8 mouse cellular contexts compared by ENCODE assay signal in genomic region chr6:119107856-119108465, GRCm38 (mm10).
DNase-seq lines count a peak whose midpoint lies in the region; ATAC-seq and TF ChIP-seq lines count a peak whose summit lies in the region.

No protein-coding gene starts in this region.

- no peak for TF ChIP-seq POLR2A in lung, adult 2 months (IDR thresholded peaks at IDR 0.05; ENCODE audit: borderline replicate concordance, extremely low read depth, low read depth, low read length)
- 0 out of 2 replicates have a peak, but pooled peaks have one; percentile 26 for TF ChIP-seq POLR2A in embryonic fibroblast, embryonic 13.5 days (IDR thresholded peaks at IDR 0.05; ENCODE audit: low read depth, low read length)

- DNase-seq in lung, adult 2 months = peak; percentile 60
- DNase-seq in lung, postnatal 25 days (ENCODE audit: low spot score) = no peak
- DNase-seq in cerebellum, adult 11-12 months = peak; percentile 59
- peak; percentile 81 for DNase-seq in intestine, embryonic 14.5 days (ENCODE audit: low spot score)
- DNase-seq in midbrain, embryonic 10.5 days (ENCODE audit: low spot score) = peak; percentile 70
- peak; percentile 56 for DNase-seq in yolk sac, embryonic 10.5 days (ENCODE audit: low spot score)
- no peak for DNase-seq in c-Kit-positive CD71-positive TER-119-positive erythroid progenitor cells, embryonic 14.5 days (ENCODE audit: low spot score)

- H3K4me2 ChIP-seq in intestine, embryonic 14.5 days (ENCODE audit: low read length) = peak overlapping the region; percentile 85

- peaks cover 35% of the 10 kb centered on the region for H3K27me3 ChIP-seq in intestine, embryonic 14.5 days (replicated peaks; ENCODE audit: control insufficient read depth, insufficient read depth, low read length)
- peaks cover 68% of the 10 kb centered on the region for H3K27me3 ChIP-seq in midbrain, embryonic 10.5 days (ENCODE audit: low read depth, poor library complexity, severe bottlenecking)

- ATAC-seq in intestine, embryonic 14.5 days (replicated peaks; ENCODE audit: low FRiP score, low TSS enrichment, low read depth) = peak; percentile 17; the same call in 1 of the 2 replicates

- no peaks in the 10 kb centered on the region for H3K36me3 ChIP-seq in intestine, embryonic 14.5 days (ENCODE audit: control insufficient read depth, insufficient read depth, low read length)
- no peaks in the 10 kb centered on the region for H3K36me3 ChIP-seq in midbrain, embryonic 10.5 days

- peak overlapping the region; percentile 60 for H3K9ac ChIP-seq in intestine, embryonic 14.5 days (ENCODE audit: low read length)

- WGBS in lung, adult 2 months = under 1% methylated on average over 58 of the region's 58 CpGs
- under 1% methylated on average over 52 of the region's 58 CpGs for WGBS in intestine, embryonic 14.5 days
- WGBS in midbrain, embryonic 10.5 days = under 1% methylated on average over 58 of the region's 58 CpGs

- H3K4me1 ChIP-seq in lung, adult 2 months (ENCODE audit: control insufficient read depth, insufficient read depth, low read length) = no peaks in the 10 kb centered on the region
- H3K4me1 ChIP-seq in embryonic fibroblast, embryonic 13.5 days (ENCODE audit: control insufficient read depth, insufficient read depth, low read length) = 0 out of 2 replicates have a peak, but pooled peaks cover 3% of the 10 kb centered on the region
- H3K4me1 ChIP-seq in intestine, embryonic 14.5 days (replicated peaks; ENCODE audit: control insufficient read depth, insufficient read depth, low read length) = no peaks in the 10 kb centered on the region
- H3K4me1 ChIP-seq in midbrain, embryonic 10.5 days = peaks cover 31% of the 10 kb centered on the region

- peak overlapping the region; percentile 81 for H3K27ac ChIP-seq in embryonic fibroblast, embryonic 13.5 days (ENCODE audit: insufficient read depth, low read length)
- H3K27ac ChIP-seq in intestine, embryonic 14.5 days (ENCODE audit: low read depth) = peak overlapping the region; percentile 69
- peak overlapping the region; percentile 86 for H3K27ac ChIP-seq in midbrain, embryonic 10.5 days (replicated peaks)

- no peaks in the 10 kb centered on the region for H3K9me3 ChIP-seq in intestine, embryonic 14.5 days (ENCODE audit: control insufficient read depth, low read length)
- no peaks in the 10 kb centered on the region for H3K9me3 ChIP-seq in midbrain, embryonic 10.5 days (replicated peaks)

- no peak for TF ChIP-seq CTCF in lung, adult 2 months (IDR thresholded peaks at IDR 0.05; ENCODE audit: insufficient read depth, low read length)
- TF ChIP-seq CTCF in embryonic fibroblast, embryonic 13.5 days (IDR thresholded peaks at IDR 0.05; ENCODE audit: borderline replicate concordance, insufficient read depth, low read length) = no peak

- peak overlapping the region; percentile 48 for H3K4me3 ChIP-seq in lung, adult 2 months (replicated peaks; ENCODE audit: extremely low read depth, low read depth, low read length)
- peak overlapping the region; percentile 86 for H3K4me3 ChIP-seq in embryonic fibroblast, embryonic 13.5 days (ENCODE audit: insufficient read depth, low read length)
- H3K4me3 ChIP-seq in intestine, embryonic 14.5 days (ENCODE audit: low read depth, low read length) = peak overlapping the region; percentile 59
- H3K4me3 ChIP-seq in midbrain, embryonic 10.5 days = peak overlapping the region; percentile 67

Comparison
In these comparisons a context has a peak if more than half of its experiments do, and no peak if none do; other contexts are left out.
1. DNase-seq: peak in lung, adult 2 months (single experiment), cerebellum, adult 11-12 months (single experiment), intestine, embryonic 14.5 days (single experiment), midbrain, embryonic 10.5 days (single experiment) and yolk sac, embryonic 10.5 days (single experiment); none in lung, postnatal 25 days (single experiment) and c-Kit-positive CD71-positive TER-119-positive erythroid progenitor cells, embryonic 14.5 days (single experiment).
2. Peak in every context shown above with its lines, with median percentiles within 50 percentile points of each other: H3K4me3 ChIP-seq and H3K27ac ChIP-seq.